Mouse (Mus musculus) embryo, embryonic 9.5 days (tissue): ENCODE measurements around the gene Fnbp1l.

ENCODE experiments used
- DNase-seq: peaks from one replicate; pipeline ENCODE4 v3.0.0-alpha.2; 2017; ENCODE audit errors: extremely low spot score

Gene Fnbp1l

GRCm38 (mm10) chr3:122528477-122528876 lies 91.0 kb downstream of the Fnbp1l start:
- no peak for DNase-seq

- DNase-seq: no peak
These were observed 98.2 kb downstream of the Fnbp1l start for GRCm38 (mm10) chr3:122521294-122521693.

GRCm38 (mm10) chr3:122520875-122521274 lies 98.6 kb downstream of the Fnbp1l start:
- no peak for DNase-seq

- DNase-seq: no peak
These were observed 99.2 kb downstream of the Fnbp1l start for GRCm38 (mm10) chr3:122520365-122520764.

GRCm38 (mm10) chr3:122519082-122519481 lies 100.4 kb downstream of the Fnbp1l start:
- DNase-seq: no peak

GRCm38 (mm10) chr3:122518231-122518736 lies 101.2 kb downstream of the Fnbp1l start:
- DNase-seq: peak; percentile 52

- peak; percentile 33 for DNase-seq
These were observed 101.8 kb downstream of the Fnbp1l start for GRCm38 (mm10) chr3:122517726-122518125.

- DNase-seq: no peak
These were observed 103.2 kb downstream of the Fnbp1l start for GRCm38 (mm10) chr3:122516327-122516695.

GRCm38 (mm10) chr3:122515568-122516326 lies 103.8 kb downstream of the Fnbp1l start:
- no peak for DNase-seq

- DNase-seq: no peak
These were observed 106.7 kb downstream of the Fnbp1l start for GRCm38 (mm10) chr3:122512725-122513375.

- no peak for DNase-seq
These were observed 107.5 kb downstream of the Fnbp1l start for GRCm38 (mm10) chr3:122511721-122512619.

GRCm38 (mm10) chr3:122510932-122511331 lies 108.6 kb downstream of the Fnbp1l start:
- no peak for DNase-seq

- no peak for DNase-seq
These were observed 109.2 kb downstream of the Fnbp1l start for GRCm38 (mm10) chr3:122510240-122510750.

- no peak for DNase-seq
These were observed 109.8 kb downstream of the Fnbp1l start for GRCm38 (mm10) chr3:122509534-122510239.

GRCm38 (mm10) chr3:122509084-122509483 lies 110.4 kb downstream of the Fnbp1l start:
- peak; percentile 72 for DNase-seq

- DNase-seq: no peak
These were observed 111.7 kb downstream of the Fnbp1l start for GRCm38 (mm10) chr3:122507826-122508225.

GRCm38 (mm10) chr3:122506343-122506916 lies 113.1 kb downstream of the Fnbp1l start:
- no peak for DNase-seq

GRCm38 (mm10) chr3:122500929-122501328 lies 118.6 kb downstream of the Fnbp1l start:
- DNase-seq: no peak

GRCm38 (mm10) chr3:122499647-122500046 lies 119.9 kb downstream of the Fnbp1l start:
- DNase-seq: no peak

- DNase-seq: no peak
These were observed 121.0 kb downstream of the Fnbp1l start for GRCm38 (mm10) chr3:122498528-122498927.

GRCm38 (mm10) chr3:122497871-122498270 lies 121.6 kb downstream of the Fnbp1l start:
- no peak for DNase-seq
